ENCODE assay signal across 9 mouse cellular contexts in genomic region chr4:133729007-133729406, GRCm38 (mm10). TPM values are rescaled to one million over a fixed set of nuclear protein-coding genes. Genes with fewer than 3 reads are reported as not detected.
DNase-seq lines count a peak whose midpoint lies in the region; ATAC-seq and TF ChIP-seq lines count a peak whose summit lies in the region.
"Had no signal": no experiment of that assay in that cellular context is flagged by ENCODE, and none has a peak within 500 bp of the region (broad histone marks: within the 10 kb centered on the region; RNA-seq: fewer than 3 reads in every experiment).

No protein-coding gene starts in this region.

- WGBS in lung, embryonic 14.5 days, result 53% methylated on average over 6 of the region's 6 CpGs
- WGBS in lung, adult 2 months, result 22% methylated on average over 6 of the region's 6 CpGs
- WGBS in heart, adult 2 months, result 7% methylated on average over 6 of the region's 6 CpGs
- WGBS in limb, embryonic 12.5 days, result 44% methylated on average over 6 of the region's 6 CpGs
- WGBS in stomach, embryonic 15.5 days, result 53% methylated on average over 6 of the region's 6 CpGs

- H3K4me3 ChIP-seq in lung, embryonic 14.5 days (ENCODE audit: low read depth, low read length), result peak overlapping the region; percentile 11; the same call in 1 of the 2 replicates
- H3K4me3 ChIP-seq in lung, adult 2 months (replicated peaks; ENCODE audit: extremely low read depth, low read depth, low read length), result no peak overlapping the region
- H3K4me3 ChIP-seq in heart, adult 2 months, result peak overlapping the region; percentile 31
- H3K4me3 ChIP-seq in limb, embryonic 12.5 days (replicated peaks), result no peak overlapping the region
- no peak overlapping the region for H3K4me3 ChIP-seq in stomach, embryonic 15.5 days (replicated peaks)

- peaks cover 25% of the 10 kb centered on the region; the same call in 1 of the 2 replicates for H3K36me3 ChIP-seq in lung, embryonic 14.5 days (ENCODE audit: insufficient read depth)
- H3K36me3 ChIP-seq in heart, adult 2 months (ENCODE audit: control insufficient read depth, insufficient read depth, low read length), result peaks cover 44% of the 10 kb centered on the region
- peaks cover 28% of the 10 kb centered on the region for H3K36me3 ChIP-seq in limb, embryonic 12.5 days
- H3K36me3 ChIP-seq in stomach, embryonic 15.5 days, result peaks cover 3% of the 10 kb centered on the region; the same call in 1 of the 2 replicates

- DNase-seq in lung, embryonic 14.5 days, result no peak
- no peak for DNase-seq in lung, adult 2 months
- peak in 1 of 2 experiments; percentile 47 for DNase-seq in heart, adult 2 months
- DNase-seq in spleen, postnatal 4 days (ENCODE audit: low spot score in 2 of 2), result no peak
- no peak for DNase-seq in right cerebral cortex, postnatal 25 days

- no peak overlapping the region for H3K9ac ChIP-seq in lung, embryonic 14.5 days
- no peak overlapping the region for H3K9ac ChIP-seq in heart, adult 2 months (ENCODE audit: low read depth, low read length)
- H3K9ac ChIP-seq in limb, embryonic 12.5 days (replicated peaks), result 0 out of 2 replicates have a peak overlapping the region, but pooled peaks have one; percentile 31
- H3K9ac ChIP-seq in stomach, embryonic 15.5 days, result no peak overlapping the region

- no peak for TF ChIP-seq POLR2A in lung, adult 2 months (IDR thresholded peaks at IDR 0.05; ENCODE audit: borderline replicate concordance, extremely low read depth, low read depth, low read length)
- no peak for TF ChIP-seq POLR2A in heart, adult 2 months (IDR thresholded peaks at IDR 0.05; ENCODE audit: insufficient read depth, low read depth, low read length)

- H3K4me2 ChIP-seq in lung, embryonic 14.5 days, result peak overlapping the region; percentile 56
- H3K4me2 ChIP-seq in limb, embryonic 12.5 days, result peak overlapping the region; percentile 51
- 0 out of 2 replicates have a peak overlapping the region, but pooled peaks have one; percentile 14 for H3K4me2 ChIP-seq in stomach, embryonic 15.5 days

- intact Hi-C loops in heart, adult 2 months (cut with DNase I), result loop anchor here (1.0 to 5.0 kb wide), 4 partner anchors 22 to 84 kb away; no protein-coding TSS in a partner anchor

- peaks cover 36% of the 10 kb centered on the region for H3K4me1 ChIP-seq in lung, embryonic 14.5 days (ENCODE audit: insufficient read depth)
- H3K4me1 ChIP-seq in lung, adult 2 months (ENCODE audit: control insufficient read depth, insufficient read depth, low read length), result peaks cover 40% of the 10 kb centered on the region
- H3K4me1 ChIP-seq in heart, adult 2 months (ENCODE audit: control insufficient read depth, insufficient read depth, low read length), result peaks cover 25% of the 10 kb centered on the region
- H3K4me1 ChIP-seq in limb, embryonic 12.5 days (replicated peaks), result peaks cover 72% of the 10 kb centered on the region
- peaks cover 65% of the 10 kb centered on the region for H3K4me1 ChIP-seq in stomach, embryonic 15.5 days

- peaks cover 10% of the 10 kb centered on the region for H3K79me2 ChIP-seq in heart, adult 2 months (replicated peaks; ENCODE audit: control insufficient read depth, insufficient read depth, low read length)

- no peak for TF ChIP-seq CTCF in lung, embryonic 14.5 days (IDR thresholded peaks at IDR 0.05; ENCODE audit: low read depth)
- TF ChIP-seq CTCF in lung, adult 2 months (IDR thresholded peaks at IDR 0.05; ENCODE audit: insufficient read depth, low read length), result no peak
- no peak for TF ChIP-seq CTCF in heart, adult 2 months (IDR thresholded peaks at IDR 0.05)

- peak overlapping the region; percentile 92; the same call in 1 of the 2 replicates for H3K27ac ChIP-seq in lung, embryonic 14.5 days (ENCODE audit: low read depth)
- peak overlapping the region; percentile 55 for H3K27ac ChIP-seq in heart, adult 2 months
- H3K27ac ChIP-seq in limb, embryonic 12.5 days, result peak overlapping the region; percentile 84
- peak overlapping the region; percentile 87 for H3K27ac ChIP-seq in stomach, embryonic 15.5 days

- no peaks in the 10 kb centered on the region for H3K27me3 ChIP-seq in lung, embryonic 14.5 days (ENCODE audit: insufficient read depth, low read length)
- no peaks in the 10 kb centered on the region for H3K27me3 ChIP-seq in heart, adult 2 months (ENCODE audit: control insufficient read depth, insufficient read depth, low read length)
- H3K27me3 ChIP-seq in limb, embryonic 12.5 days, result no peaks in the 10 kb centered on the region
- H3K27me3 ChIP-seq in stomach, embryonic 15.5 days (replicated peaks), result no peaks in the 10 kb centered on the region
- H3K27me3 ChIP-seq: Patski had no signal

- ATAC-seq in lung, embryonic 14.5 days (ENCODE audit: insufficient read depth), result no peak
- ATAC-seq in limb, embryonic 12.5 days (ENCODE audit: insufficient number of reproducible peaks, insufficient read depth, low FRiP score, low TSS enrichment, low read depth), result no peak
- ATAC-seq in stomach, embryonic 15.5 days (ENCODE audit: insufficient read depth, low FRiP score, low read depth), result no peak
- no peak for ATAC-seq in inflammation-experienced regulatory T-cells, adult 6 months

- no peaks in the 10 kb centered on the region for H3K9me3 ChIP-seq in lung, embryonic 14.5 days (ENCODE audit: low read depth, low read length)
- H3K9me3 ChIP-seq in limb, embryonic 12.5 days, result no peaks in the 10 kb centered on the region
- no peaks in the 10 kb centered on the region for H3K9me3 ChIP-seq in stomach, embryonic 15.5 days

- no peak for TF ChIP-seq EP300 in heart, adult 2 months (IDR thresholded peaks at IDR 0.05; ENCODE audit: insufficient read depth, low read depth, low read length)

RNA-seq across cellular contexts. Expression of gene Arid1a, which starts 27.6 kb away (rescaled TPM):
- 40.1 and 44.7 TPM in 2 replicates for polyA plus RNA-seq in lung, embryonic 14.5 days (2014; fragmentation: Nextera tagmentation; extraction: Ambion mirVana)
- polyA plus RNA-seq in lung, adult 2 months (2012; rRNA removed), result 68.3 and 77.3 TPM in 2 replicates
- 10 to 100 TPM; 34.2 to 38.0 TPM for total RNA-seq in heart, adult 2 months (2021)
- 27.8 and 28.1 TPM in 2 replicates for polyA plus RNA-seq in heart, adult 2 months (2012; rRNA removed)
- polyA plus RNA-seq in limb, embryonic 12.5 days (2016; fragmentation: Nextera tagmentation; extraction: Ambion mirVana), result 39.6 and 41.6 TPM in 2 replicates
- 27.0 and 29.2 TPM in 2 replicates for polyA plus RNA-seq in stomach, embryonic 15.5 days (2015; fragmentation: Nextera tagmentation; extraction: Ambion mirVana)
- polyA plus RNA-seq in inflammation-experienced regulatory T-cells, adult 6 months (2017; shearing (Covaris generic)), result 10 to 100 TPM; 56.9 to 94.8 (median 76.7) TPM

RNA-seq across cellular contexts. Expression of gene Pigv, which starts 56.6 kb away (rescaled TPM):
- polyA plus RNA-seq in lung, embryonic 14.5 days (2014; fragmentation: Nextera tagmentation; extraction: Ambion mirVana), result 13.9 and 14.5 TPM in 2 replicates
- polyA plus RNA-seq in lung, adult 2 months (2012; rRNA removed), result 13.6 and 15.9 TPM in 2 replicates
- 10 to 100 TPM; 11.7 to 12.1 TPM for total RNA-seq in heart, adult 2 months (2021)
- polyA plus RNA-seq in heart, adult 2 months (2012; rRNA removed), result 9.5 and 11.7 TPM in 2 replicates
- 16.3 and 21.6 TPM in 2 replicates for polyA plus RNA-seq in limb, embryonic 12.5 days (2016; fragmentation: Nextera tagmentation; extraction: Ambion mirVana)
- 14.7 and 18.7 TPM in 2 replicates for polyA plus RNA-seq in stomach, embryonic 15.5 days (2015; fragmentation: Nextera tagmentation; extraction: Ambion mirVana)
- polyA plus RNA-seq in inflammation-experienced regulatory T-cells, adult 6 months (2017; shearing (Covaris generic)), result 10 to 100 TPM; 10.3 to 13.8 (median 11.3) TPM

Comparison
In these comparisons a context has a peak if more than half of its experiments do, and no peak if none do; other contexts are left out.
1. H3K4me3 ChIP-seq: peak in lung, embryonic 14.5 days (single experiment) and heart, adult 2 months (single experiment); none in lung, adult 2 months (single experiment), limb, embryonic 12.5 days (single experiment) and stomach, embryonic 15.5 days (single experiment).
2. Peak in every context shown above with its lines, with median percentiles within 50 percentile points of each other: H3K27ac ChIP-seq and H3K4me2 ChIP-seq.